Mouse (Mus musculus) cerebellum, postnatal 14 days (tissue): ENCODE results near the gene Pdk2.

Experiments
- DNase-seq, 2 experiments: peaks; one replicate each; pipeline ENCODE4 v3.0.0; 2021; ENCODE audit warnings: mixed read lengths in 2 of 2

The Pdk2 gene

DNA sequence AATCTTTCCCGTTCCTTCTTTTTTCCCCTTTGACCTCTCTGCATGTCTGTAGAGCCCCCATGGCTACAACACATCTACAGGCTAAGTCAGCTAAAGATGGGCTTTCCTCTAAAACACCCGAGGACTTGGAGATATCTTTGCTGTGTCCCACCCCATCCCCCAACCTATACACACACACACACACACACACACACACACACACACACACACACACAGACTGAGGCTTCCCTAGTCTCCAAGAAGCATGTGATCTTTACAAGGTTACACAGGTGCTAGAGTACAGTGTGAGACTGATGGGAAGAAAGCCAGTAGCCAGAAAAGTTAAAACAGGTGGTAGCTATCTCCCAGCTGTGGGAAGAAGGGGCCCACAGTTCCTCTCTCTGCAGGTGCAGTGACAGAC is 54.7 kb downstream of the Pdk2 start:
- no peak for DNase-seq

DNA sequence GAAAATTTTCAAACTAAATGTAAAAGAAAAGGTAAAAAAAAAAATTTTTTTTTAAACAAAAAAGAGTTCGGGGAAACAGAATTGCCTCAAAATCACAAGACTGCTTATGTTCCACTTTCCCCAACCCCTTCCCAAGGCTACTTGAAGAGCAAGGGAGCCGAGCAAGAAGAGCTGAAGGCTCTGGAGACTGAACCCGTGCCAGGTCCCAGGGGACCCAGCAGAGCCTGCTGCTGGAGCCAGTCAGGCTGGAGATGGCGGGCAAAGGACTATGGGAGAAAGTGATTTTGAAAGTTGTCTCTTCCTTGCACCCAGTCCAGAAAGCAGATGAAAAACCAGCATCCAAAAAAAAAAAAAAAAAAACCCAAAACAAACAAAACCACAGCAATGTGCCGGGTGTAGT is 55.3 kb downstream of the Pdk2 start:
- DNase-seq = peak in 1 of 2 experiments; percentile 33

DNA sequence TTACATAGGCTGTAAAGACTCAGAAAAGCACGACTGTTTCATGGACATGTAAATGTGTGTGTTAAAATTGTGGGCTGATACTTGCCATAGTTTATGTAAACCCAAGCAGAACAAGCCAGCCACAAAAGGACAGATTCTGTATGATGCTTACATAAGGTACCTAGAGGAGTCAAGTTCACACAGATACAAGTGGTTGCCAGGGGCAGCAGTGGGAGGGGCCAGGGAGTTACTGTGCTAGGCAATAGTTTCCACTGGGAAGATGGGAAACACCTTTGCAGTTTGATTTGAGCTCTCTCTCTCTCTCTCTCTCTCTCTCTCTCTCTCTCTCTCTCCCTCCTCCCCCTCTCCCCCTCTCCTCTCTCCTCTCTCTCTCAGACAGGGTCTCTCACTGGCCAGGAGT is 56.0 kb downstream of the Pdk2 start:
- DNase-seq = no peak

DNA sequence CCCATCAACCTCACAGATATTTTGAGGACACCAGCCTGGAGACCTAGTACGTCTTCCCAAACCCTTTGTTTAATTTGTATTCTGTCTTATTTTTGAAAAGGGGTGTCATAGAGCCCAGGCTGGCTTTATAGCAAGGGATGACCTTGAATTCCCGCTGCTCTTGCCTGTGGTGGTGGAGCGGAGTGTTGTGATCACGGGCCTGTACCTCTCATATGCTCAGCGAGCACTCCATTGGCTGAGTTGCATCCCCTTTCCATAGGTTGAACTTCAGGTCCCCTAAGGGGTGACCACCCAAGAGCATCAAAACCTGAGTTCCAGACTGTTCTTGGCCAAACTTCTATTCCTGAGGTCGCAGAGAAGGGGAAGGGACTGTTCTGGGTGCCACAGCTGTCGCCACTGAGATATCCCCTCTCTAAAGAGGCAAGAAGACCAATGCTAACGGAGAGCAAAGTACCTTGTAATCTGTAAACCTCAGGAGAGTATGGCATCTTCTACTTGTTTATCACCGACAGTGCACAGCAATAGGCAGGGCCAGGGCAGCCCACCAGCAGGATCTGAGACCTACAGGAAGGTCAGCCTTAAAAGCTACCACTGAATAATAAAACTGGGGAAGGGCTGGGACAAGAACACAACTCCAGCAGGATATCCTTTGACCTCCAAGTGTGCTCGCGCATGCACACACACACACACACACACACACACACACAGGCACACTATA is 61.5 kb downstream of the Pdk2 start:
- peak in 1 of 2 experiments; percentile 31 for DNase-seq

DNA sequence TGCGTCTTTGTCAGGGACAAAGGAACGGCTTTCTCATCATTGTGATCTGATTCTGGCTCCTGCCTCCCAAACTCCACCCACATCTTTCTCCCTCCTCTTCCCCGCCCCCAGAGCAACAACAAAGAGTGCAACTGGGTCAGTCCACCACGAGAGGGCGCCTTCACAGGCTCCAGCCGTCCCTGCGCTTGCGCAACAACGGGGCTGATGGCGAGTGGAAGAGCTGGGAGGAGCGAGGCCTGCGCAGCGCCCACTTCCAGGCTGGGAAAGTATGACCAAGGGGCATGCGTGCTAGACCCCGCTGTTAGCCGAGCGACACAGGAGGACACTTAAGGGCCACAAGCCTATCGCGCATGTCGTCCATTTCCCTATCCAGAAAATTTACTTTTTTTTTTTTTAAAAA is 62.2 kb downstream of the Pdk2 start:
- peak; percentile 98 to 99 for DNase-seq

DNA sequence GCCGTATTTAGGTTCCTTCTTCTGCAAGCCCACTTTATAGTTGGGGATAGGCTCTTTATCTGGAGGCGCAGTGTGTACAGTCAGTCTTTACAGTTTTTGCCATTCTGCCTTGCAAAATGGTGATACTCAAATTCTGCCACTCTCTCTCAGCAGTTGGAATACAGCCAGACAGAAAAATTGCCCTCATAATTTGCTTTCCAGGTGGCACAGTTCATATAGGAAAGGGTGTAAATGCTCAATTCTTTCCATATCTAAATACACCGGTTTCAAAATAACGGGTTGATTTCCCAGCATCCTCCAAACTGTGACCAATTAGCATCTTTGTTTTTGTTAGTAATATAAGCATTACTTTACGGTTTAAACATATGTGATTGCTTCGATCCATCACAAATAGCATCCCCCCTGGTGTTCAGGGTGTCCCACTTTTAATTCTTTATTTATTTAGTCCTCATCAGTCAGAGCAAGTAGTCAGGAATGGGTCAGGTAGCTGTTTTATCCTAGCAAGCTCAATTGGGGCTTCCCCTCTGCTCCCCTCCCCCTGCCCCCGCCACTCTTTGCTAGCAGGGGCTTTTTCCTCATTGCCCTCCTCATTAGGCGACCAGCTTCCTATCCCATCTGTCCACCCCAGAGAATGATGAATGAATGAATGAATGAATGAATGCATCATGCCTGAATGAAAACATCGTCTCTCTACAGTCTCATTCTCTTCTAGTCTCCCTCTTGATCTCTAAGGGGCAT is 62.8 kb downstream of the Pdk2 start:
- peak; percentile 53 to 67 for DNase-seq
